Mouse (Mus musculus) cortical plate, adult 2 months (tissue): ENCODE data around the gene Brca2. TPM values are rescaled to one million over a fixed set of nuclear protein-coding genes. Genes with fewer than 3 reads are reported as not detected.

ENCODE experiments used
- H3K27ac ChIP-seq: fragments of 200-500 bp; 2 replicates; pipeline ENCODE4 v1.5.1; 2012; ENCODE audit warnings: low read length, control low read depth, inconsistent platforms; ENCODE audit not compliant: insufficient read depth
- H3K4me1 ChIP-seq: fragments of 200-500 bp; 2 replicates; pipeline ENCODE4 v1.6.1; 2011; ENCODE audit warnings: low read length; ENCODE audit not compliant: control insufficient read depth, insufficient read depth
- H3K4me3 ChIP-seq: fragments of 200-500 bp; 2 replicates; pipeline ENCODE4 v1.5.1; 2011; ENCODE audit warnings: mild to moderate bottlenecking, low read length, control low read depth; ENCODE audit not compliant: insufficient read depth
- CTCF ChIP-seq: fragments of 200-500 bp; IDR thresholded peaks from 2 replicates; pipeline ENCODE4 v1.5.1; 2011; ENCODE audit warnings: mild to moderate bottlenecking, control low read depth, low read length; ENCODE audit not compliant: insufficient read depth; ENCODE audit errors: extremely low read depth
- POLR2A ChIP-seq: fragments of 200-500 bp; IDR thresholded peaks from 2 replicates; pipeline ENCODE4 v1.6.1; 2011; ENCODE audit warnings: mild to moderate bottlenecking, low read length, control low read depth; ENCODE audit not compliant: insufficient read depth; ENCODE audit errors: extremely low read depth
- polyA plus RNA-seq: library from polyadenylated mRNA; depleted of rRNA; stranded (reverse); fragments of >200 nt; gene quantifications from 2 replicates; pipeline ENCODE4 v1.2.3, GENCODE M21; 2012

Brca2 gene
- polyA plus RNA-seq, 1 experiment = 6.3 TPM

DNA sequence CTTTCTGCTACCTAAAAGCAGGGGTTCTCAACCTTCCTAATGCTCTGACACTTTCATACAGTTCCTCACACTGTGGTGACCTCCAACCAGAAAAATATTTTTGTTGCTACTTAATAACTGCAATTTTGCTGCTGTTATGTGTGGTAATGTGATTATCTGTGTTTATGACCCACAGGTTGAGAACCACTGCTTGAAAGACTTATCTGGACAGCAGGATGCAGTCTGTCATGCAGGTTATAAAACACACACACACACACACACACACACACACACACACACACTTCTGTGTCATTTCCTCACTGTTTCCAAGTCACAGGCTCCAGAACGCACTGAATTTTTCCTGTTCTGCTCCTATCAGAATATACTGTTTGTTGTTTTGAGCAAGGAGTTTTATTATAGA is 8.4 kb upstream of the Brca2 start:
- no peak overlapping the region for H3K4me3 ChIP-seq

GRCm38 (mm10) chr5:150518064-150518463 is 4.4 kb upstream of the Brca2 start, which contains the start of gene Zar1l:
Gene Zar1l (minus strand): TSS chr5:150518164.
- no peaks in the 10 kb centered on the region for H3K4me1 ChIP-seq
- peak within 1 kb of the TSS; percentile 16; the same call in 1 of the 2 replicates for H3K4me3 ChIP-seq
- TF ChIP-seq CTCF (no peak), POLR2A (no peak)
- no peak within 1 kb of the TSS for H3K27ac ChIP-seq

More for the DNA sequence above, 8.4 kb upstream of the Brca2 start:
- no peaks in the 10 kb centered on the region for H3K4me1 ChIP-seq
- no peak overlapping the region for H3K27ac ChIP-seq
- TF ChIP-seq CTCF (no peak), POLR2A (no peak)

DNA sequence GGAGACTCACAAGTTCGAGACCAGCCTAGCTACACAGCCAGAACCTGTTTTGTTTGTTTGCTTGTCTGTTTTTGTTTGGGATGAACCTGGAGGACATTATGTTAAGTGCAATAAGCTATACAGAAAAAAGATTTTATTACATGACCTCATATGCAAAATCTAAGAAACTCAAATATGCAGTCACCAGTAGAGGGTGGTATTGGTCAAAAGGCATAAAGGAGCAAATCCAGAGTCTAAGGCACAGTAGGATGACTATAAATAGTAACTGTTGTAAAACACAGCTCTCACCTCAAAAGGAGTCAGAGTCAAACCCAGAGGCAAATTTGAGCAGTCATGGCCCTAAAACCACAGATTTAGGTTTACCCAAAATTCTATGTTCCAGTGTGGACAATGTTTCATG is 2.9 kb upstream of the Brca2 start:
- Histone ChIP-seq H3K4me1 (no peaks in the 10 kb centered on the region), H3K4me3 (no peak overlapping the region), H3K27ac (no peak overlapping the region)
- TF ChIP-seq POLR2A = no peak

GRCm38 (mm10) chr5:150522867-150523234 is 421 bp downstream of the Brca2 start:
- Histone ChIP-seq H3K27ac (no peak overlapping the region), H3K4me1 (no peaks in the 10 kb centered on the region), H3K4me3 (peak overlapping the region; percentile 53)
- TF ChIP-seq POLR2A = no peak
- TF ChIP-seq CTCF = no peak

- TF ChIP-seq CTCF (no peak), POLR2A (no peak)
- Histone ChIP-seq H3K4me1 (no peaks in the 10 kb centered on the region), H3K4me3 (no peak overlapping the region), H3K27ac (no peak overlapping the region)
Measured at GRCm38 (mm10) chr5:150525239-150525638, 2.8 kb downstream of the Brca2 start.

DNA sequence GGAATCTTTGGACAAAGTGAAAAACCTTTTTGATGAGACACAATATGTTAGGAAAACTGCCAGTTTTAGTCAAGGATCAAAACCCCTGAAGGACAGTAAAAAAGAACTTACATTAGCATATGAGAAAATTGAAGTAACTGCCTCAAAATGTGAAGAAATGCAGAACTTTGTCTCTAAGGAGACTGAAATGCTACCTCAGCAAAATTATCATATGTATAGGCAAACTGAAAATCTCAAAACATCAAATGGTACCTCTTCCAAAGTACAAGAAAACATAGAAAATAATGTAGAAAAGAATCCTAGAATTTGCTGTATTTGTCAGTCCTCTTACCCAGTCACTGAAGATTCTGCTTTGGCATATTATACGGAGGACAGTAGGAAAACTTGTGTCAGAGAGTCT is 18.9 kb downstream of the Brca2 start:
- Histone ChIP-seq H3K4me3 (no peak overlapping the region), H3K27ac (no peak overlapping the region), H3K4me1 (no peaks in the 10 kb centered on the region)
- no peak for TF ChIP-seq CTCF
- TF ChIP-seq POLR2A = no peak

DNA sequence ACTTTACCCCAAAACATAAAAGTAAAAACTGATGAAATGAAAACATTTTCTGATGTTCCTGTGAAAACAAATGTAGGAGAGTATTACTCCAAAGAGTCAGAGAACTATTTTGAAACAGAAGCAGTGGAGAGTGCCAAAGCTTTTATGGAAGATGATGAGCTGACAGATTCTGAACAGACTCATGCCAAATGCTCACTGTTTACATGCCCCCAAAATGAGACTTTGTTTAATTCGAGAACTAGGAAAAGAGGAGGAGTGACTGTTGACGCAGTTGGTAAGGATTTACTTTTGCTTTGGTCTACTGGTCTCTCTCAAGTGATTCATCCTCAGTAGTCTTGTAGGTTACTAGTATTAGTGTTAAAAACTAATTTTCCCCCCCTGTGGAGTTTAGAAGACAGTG is 20.8 kb downstream of the Brca2 start:
- H3K4me1 ChIP-seq = no peaks in the 10 kb centered on the region
- H3K4me3 ChIP-seq = no peak overlapping the region
- TF ChIP-seq CTCF (no peak), POLR2A (no peak)
- H3K27ac ChIP-seq = no peak overlapping the region

DNA sequence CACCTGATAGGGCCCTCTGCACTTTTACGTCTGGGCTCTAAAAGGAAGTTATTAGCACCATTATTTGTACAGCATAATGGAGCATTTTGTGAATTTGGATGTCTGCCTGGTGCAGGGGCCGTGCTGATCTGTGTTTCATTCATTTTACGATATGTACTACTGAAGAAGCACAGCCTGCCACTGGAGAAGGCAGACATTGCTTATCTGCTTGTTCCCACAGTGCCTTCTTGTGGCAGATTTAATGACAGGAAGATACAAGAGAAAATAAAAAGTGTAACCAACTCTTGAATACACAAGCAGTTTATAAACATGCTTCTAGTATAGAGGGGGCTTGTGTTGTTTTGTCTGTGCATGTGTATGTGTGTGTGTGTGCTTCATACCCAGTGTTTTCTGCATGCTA is 29.2 kb downstream of the Brca2 start:
- Histone ChIP-seq H3K27ac (no peak overlapping the region), H3K4me1 (no peaks in the 10 kb centered on the region), H3K4me3 (no peak overlapping the region)
- peak; percentile 37; the same call in 1 of the 2 replicates for TF ChIP-seq CTCF
- TF ChIP-seq POLR2A = no peak

DNA sequence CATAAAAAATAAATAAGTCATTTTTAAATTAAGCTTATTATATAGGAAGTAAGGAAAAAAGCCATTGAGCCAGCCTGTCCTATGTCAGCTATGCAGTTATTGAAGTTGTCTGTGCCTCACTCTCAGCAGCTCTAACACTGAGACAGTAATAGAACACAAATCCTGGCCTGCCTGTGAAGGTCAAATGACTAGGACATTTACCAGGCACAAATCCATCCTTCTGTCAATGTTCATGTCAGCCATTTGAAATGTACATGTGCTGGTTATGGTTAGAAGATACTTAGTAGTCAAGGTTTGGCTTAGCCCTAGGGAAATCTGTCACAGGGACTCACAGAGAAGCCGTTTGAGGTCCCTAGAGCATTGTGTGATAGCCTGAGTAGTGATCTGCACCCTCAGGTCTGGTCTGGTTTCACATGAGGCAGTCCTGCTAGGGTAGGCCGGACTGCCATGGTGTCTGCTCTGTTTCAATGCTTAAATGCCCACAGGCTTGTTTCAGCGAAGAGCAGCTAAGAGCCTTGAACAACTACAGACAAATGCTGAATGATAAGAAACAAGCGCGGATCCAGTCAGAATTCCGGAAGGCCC is 37.2 kb downstream of the Brca2 start:
- Histone ChIP-seq H3K27ac (no peak overlapping the region), H3K4me1 (no peaks in the 10 kb centered on the region), H3K4me3 (no peak overlapping the region)
- TF ChIP-seq CTCF = no peak

GRCm38 (mm10) chr5:150560851-150561250 is 38.4 kb downstream of the Brca2 start:
- H3K4me3 ChIP-seq = no peak overlapping the region
- no peak overlapping the region for H3K27ac ChIP-seq
- TF ChIP-seq CTCF (no peak), POLR2A (no peak)
- H3K4me1 ChIP-seq = peaks cover 3% of the 10 kb centered on the region

- peaks cover 6% of the 10 kb centered on the region for H3K4me1 ChIP-seq
- TF ChIP-seq POLR2A (no peak), CTCF (no peak)
- H3K27ac ChIP-seq = no peak overlapping the region
- H3K4me3 ChIP-seq = no peak overlapping the region
Measured at GRCm38 (mm10) chr5:150561376-150561775, 38.9 kb downstream of the Brca2 start.
